Mouse (Mus musculus) cerebellum, adult 2 months (tissue): ENCODE results near the gene Gatad1.

Experiments
- CTCF ChIP-seq: fragments of 200-500 bp; IDR thresholded peaks from 2 replicates; pipeline ENCODE4 v1.5.1; 2011; ENCODE audit warnings: low read depth, mild to moderate bottlenecking, control low read depth, low read length, moderate library complexity, borderline replicate concordance; ENCODE audit not compliant: insufficient read depth
- POLR2A ChIP-seq: fragments of 200-500 bp; IDR thresholded peaks from 2 replicates; pipeline ENCODE4 v1.6.1; 2011; ENCODE audit warnings: low read length, control low read depth, borderline replicate concordance; ENCODE audit not compliant: insufficient read depth

DNA sequence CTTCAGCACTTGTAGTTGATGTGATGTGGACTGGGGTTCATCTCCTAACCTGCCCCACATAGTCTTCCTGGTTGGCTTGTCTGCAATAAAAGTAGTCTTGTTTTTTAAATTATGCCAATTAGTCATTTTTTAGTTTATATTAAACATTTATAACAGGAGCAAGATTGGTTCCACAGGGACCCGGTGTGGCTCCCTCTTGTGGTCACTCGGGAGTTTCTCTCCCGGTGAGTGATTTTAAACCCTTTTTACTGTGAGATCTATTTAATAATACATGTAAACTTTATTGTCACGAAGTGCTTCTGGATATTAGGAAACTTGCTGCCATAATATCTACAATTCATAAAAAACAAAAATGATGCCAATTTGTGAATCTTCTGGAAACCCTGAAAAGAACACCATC lies 23.0 kb downstream of the Gatad1 start:
- TF ChIP-seq POLR2A (no peak), CTCF (no peak)
